Mouse (Mus musculus) heart, postnatal 25 days (tissue): Measurements from ENCODE around the gene Rims3. TPM values are rescaled to one million over a fixed set of nuclear protein-coding genes. Genes with fewer than 3 reads are reported as not detected.

Experiments used
- DNase-seq: peaks from one replicate; pipeline ENCODE4 v3.0.0; 2022; ENCODE audit warnings: low spot score
- intact Hi-C: fragments of 180-260 bp; cut with DNase I; formaldehyde crosslinking; loops from one replicate; pipeline ENCODE4 v1.15.1; 2025
- total RNA-seq, 2 experiments: library from RNA; stranded (reverse); gene quantifications; 2 replicates each; pipeline ENCODE4 v1.2.3; 2021

Rims3 gene
- total RNA-seq, result under 1 TPM in 1 of 2 experiments, not detected in 1; 0.05 TPM

GRCm38 (mm10) chr4:120854588-120855319, at the start of gene Rims3:
Gene Rims3 (plus strand): TSS chr4:120854816.
- intact Hi-C loops, result no loop called here
- DNase-seq, result no peak

GRCm38 (mm10) chr4:120805816-120806215, 48.8 kb upstream of the Rims3 start:
- intact Hi-C loops, result no loop called here
- no peak for DNase-seq

GRCm38 (mm10) chr4:120813762-120814161, 40.9 kb upstream of the Rims3 start:
- intact Hi-C loops, result no loop called here
- DNase-seq, result no peak

- no peak for DNase-seq
- intact Hi-C loops, result no loop called here
These were observed 40.4 kb upstream of the Rims3 start for GRCm38 (mm10) chr4:120814171-120814570.

DNA sequence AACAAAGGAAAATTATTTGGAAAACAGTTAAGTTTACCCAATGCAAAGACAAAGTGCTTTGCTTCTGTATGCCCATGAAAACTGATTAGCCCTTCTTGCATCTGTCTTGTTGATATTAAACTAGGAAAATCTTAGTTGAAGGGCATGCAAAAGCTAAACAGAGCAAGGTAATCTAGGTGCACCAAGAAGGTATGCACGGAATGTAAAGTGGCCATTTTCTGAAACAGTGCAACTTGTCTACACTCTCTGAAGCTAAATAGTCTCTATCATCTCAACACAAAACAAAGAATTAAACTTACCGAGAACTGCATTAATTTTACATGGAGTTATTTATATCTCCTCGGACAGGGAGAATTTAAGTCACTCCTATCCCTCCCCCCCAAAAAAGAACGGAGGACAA, 39.5 kb upstream of the Rims3 start:
- no peak for DNase-seq
- intact Hi-C loops, result no loop called here

DNA sequence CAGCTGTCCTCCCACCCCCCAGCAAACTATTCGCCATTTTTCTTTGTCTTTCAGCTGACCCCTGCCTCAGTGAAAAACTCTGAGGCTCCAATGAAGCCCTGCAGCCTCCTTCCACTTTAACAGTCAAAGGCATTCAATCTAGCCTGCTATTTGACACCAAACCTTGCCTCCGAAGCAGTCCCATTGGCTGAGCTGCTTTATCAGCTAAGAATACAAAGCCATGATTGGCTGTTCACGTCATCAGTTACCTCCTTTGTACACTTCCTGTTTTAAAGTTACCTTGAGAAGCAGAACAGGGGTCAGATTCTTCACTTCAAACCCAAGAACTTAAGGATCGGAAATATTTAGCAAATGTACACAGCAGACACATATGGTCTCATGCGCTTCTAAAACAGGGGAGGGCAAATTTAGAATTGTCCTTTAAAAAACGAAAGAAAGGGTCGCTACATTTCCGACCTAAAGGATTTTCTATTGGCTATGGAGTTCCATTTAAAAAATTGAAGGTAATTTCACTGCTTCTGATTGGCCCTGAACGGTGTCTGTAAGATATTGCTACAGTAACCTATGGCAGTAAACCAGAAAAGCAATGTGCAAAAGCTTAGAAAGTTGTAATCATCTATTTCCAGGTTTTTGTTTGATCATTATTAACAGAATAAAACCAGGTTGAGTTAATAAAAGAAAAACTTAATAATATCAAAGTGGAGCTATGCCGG, 38.8 kb upstream of the Rims3 start:
- intact Hi-C loops, result no loop called here
- DNase-seq, result peak; percentile 73

GRCm38 (mm10) chr4:120817002-120817774, 37.4 kb upstream of the Rims3 start:
- no peak for DNase-seq
- intact Hi-C loops, result no loop called here

GRCm38 (mm10) chr4:120817951-120818350, 36.7 kb upstream of the Rims3 start:
- DNase-seq, result no peak
- intact Hi-C loops, result no loop called here

- no peak for DNase-seq
- intact Hi-C loops, result no loop called here
These were observed 35.3 kb upstream of the Rims3 start for GRCm38 (mm10) chr4:120819296-120819695.

DNA sequence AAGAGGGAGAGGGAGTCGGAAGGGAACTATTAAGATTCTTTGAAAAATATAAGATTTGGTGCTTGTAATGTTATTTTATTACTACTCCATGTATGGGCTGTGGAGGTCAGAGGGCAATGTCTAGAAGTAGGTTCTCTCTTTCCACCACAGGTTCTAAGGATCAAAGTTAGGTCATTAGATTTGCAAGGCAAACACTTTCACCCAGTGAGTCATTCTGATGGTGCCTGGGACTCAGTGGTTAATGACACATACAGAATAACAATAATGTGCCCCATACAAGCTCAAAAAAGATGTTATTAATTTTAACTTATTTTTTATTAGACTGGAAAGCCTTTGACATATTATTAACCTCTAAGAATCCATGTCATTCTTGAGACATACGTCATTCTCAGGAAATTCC, 34.7 kb upstream of the Rims3 start:
- intact Hi-C loops, result no loop called here
- no peak for DNase-seq

DNA sequence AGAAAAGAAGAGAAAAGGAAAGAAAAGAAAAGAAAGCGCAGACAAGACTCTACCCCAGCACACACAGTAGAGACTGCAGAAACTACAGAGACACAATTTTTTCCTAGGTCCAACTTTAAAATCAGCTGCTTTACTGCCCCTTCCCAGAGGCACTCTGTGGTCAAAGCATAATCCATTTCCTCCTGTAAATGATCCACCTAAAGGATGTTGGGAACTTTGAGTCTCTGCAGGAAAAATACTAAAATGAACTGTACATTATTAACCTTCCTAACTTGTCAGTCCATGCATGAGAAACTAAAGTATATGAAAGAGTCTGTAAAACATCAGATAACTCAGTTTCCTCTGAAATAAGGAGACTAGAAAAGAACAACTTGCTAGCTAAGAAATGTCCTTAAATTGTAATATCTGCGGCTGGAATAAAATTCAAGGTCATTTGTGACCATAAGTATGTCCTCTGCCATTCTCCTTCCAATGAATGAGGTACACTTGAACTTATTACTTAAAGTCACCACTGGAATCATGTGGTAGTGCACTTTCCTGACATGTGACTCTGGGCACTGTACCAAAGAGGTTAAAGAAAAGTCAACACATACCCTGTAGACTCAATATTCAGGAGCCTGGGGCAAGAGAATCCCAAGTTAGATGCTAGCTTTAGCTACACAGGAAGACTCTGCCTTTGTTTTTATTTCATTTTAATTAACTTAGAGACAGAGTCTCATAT, 32.3 kb upstream of the Rims3 start:
- intact Hi-C loops, result no loop called here
- no peak for DNase-seq

DNA sequence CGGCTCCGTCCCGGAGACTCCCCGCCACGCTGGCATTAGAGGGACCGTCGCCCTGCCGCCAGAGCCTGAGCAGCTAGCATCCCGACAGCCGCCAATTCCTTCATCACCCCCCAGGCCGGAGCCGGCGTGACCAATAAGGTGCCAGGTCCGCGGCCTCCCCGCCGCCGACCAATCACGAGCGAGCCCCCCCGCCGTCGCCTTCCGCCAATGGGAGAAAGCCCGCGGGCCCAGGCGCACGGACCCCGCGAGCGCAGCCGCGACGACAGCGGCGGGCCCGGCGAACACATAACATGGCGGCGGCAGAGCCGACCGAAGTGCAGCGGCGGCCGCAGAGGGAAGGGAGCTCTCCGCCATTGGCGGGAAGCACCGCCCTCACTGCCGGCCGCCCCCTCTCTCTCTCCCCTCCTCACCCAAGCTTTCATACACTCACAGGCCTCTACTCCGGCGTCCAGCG, 29.5 kb upstream of the Rims3 start:
- intact Hi-C loops, result no loop called here

GRCm38 (mm10) chr4:120825577-120826326, 28.9 kb upstream of the Rims3 start:
- intact Hi-C loops, result no loop called here
- peak; percentile 94 for DNase-seq

More for the DNA sequence above, 29.5 kb upstream of the Rims3 start:
- DNase-seq, result peak; percentile 93

GRCm38 (mm10) chr4:120826418-120826817, 28.2 kb upstream of the Rims3 start:
- intact Hi-C loops, result no loop called here
- no peak for DNase-seq

GRCm38 (mm10) chr4:120830767-120831166, 23.8 kb upstream of the Rims3 start:
- DNase-seq, result no peak
- intact Hi-C loops, result no loop called here

- no peak for DNase-seq
- intact Hi-C loops, result no loop called here
These were observed 23.1 kb upstream of the Rims3 start, which contains the start of gene Nfyc for GRCm38 (mm10) chr4:120831472-120831871. Gene Nfyc (minus strand): TSS chr4:120831572.

GRCm38 (mm10) chr4:120841342-120841741, 13.3 kb upstream of the Rims3 start:
- DNase-seq, result no peak
- intact Hi-C loops, result no loop called here

DNA sequence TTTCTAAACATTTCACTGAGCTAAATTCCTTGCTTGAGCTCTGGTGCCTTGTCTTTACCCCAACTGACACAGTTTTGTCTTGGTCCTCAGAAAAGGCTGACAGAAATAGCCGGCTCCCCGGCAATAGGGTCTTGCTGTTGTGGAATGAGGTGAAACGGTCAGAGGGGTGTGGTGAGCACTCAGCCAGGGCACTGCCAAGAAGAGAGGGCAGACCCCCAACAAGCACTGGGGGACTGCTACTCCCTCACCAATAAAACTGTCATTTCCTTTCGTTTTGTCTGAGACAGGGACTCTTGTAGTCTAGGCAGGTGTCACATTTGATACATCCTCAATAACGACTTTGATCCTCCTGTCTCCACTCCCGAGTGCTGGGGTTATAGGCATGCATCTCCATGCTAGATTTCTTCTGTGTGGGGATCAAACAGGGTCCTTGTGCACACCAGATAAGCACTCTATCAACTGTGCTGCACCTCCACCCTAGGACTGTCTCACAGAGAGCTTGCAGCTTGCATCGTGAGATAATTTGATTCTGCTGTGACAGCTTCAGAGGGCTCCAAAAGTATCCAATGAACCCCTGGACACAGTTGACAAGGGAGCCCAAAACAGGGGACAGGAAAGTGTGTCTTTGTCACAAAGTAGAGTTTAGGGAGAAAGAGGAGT, 10.1 kb upstream of the Rims3 start:
- intact Hi-C loops, result no loop called here
- no peak for DNase-seq

GRCm38 (mm10) chr4:120845098-120845497, 9.5 kb upstream of the Rims3 start:
- intact Hi-C loops, result no loop called here
- DNase-seq, result no peak
